Mouse (Mus musculus) frontal cortex, adult 2 months (tissue): ENCODE data around the gene Srcin1. TPM values are rescaled to one million over a fixed set of nuclear protein-coding genes. Genes with fewer than 3 reads are reported as not detected.

Source experiments
- DNase-seq, 2 experiments: peaks; one replicate each; pipeline ENCODE4 v3.0.0; 2022; ENCODE audit warnings: low spot score in 1 of 2; ENCODE audit errors: extremely low spot score in 1 of 2
- polyA plus RNA-seq: library from polyadenylated mRNA; depleted of rRNA; stranded (reverse); fragments of >200 nt; gene quantifications from 2 replicates; pipeline ENCODE4 v1.2.3, GENCODE M21; 2012

Srcin1 gene
- polyA plus RNA-seq, 1 experiment, result 123 TPM

DNA sequence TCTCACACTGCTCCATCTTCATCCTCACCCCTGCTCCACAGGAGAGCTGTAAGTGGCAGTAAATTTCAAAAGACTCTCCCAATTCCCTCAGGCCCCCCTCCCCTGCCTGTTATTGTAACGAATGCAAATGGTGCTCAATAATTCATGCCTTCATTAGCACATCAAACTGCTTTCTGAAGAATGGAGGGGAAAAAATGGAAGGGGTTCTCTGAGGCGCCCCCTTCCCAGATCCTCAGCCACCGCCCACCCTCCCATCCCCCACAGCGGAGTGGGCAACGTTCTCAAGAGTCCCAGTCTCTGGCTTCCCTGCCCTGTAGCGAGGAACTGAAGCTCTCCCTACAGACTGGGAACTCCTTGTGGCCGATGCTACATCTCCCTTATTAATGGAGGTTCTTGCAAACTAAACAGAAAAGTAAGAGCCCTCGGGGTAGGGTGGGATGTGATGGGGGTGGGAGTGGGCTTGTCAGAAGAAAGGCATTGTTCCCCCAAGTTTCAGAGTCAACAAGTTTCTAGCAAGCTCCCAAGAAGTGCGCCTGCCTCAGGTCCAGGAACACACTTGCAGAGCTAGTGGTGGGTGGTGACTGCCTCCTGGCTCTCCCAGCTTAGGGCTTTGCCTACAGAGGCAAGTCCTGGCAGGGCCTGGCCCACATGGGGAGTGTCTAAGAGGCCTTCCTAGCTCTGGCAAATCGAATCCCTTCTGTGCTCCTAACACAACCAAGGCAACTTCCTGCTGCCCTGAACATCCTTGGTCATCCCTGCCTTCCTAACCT lies 3.3 kb upstream of the Srcin1 start:
- DNase-seq, result no peak

DNA sequence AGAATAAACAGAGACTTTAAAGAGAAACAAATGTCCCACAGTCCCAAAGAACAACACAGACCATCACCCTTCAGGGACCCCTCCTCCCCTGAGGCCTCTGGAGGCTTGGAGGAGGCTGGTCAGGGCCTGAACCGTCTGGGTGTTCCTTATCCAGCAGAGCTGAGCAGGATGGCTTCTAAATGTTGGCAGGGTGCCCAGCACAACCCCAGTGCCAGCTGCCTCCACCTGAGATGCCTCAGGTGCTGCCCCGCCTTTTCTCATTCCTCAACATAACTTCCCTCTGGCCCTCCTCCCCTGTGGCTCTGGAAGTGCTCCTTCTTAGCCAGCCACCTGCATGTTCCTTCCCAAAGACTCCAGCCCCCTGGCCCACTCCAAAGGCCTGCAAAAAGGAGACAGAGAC lies 2.3 kb upstream of the Srcin1 start:
- DNase-seq, result no peak

- DNase-seq, result peak in 1 of 2 experiments; percentile 89
Measured at GRCm38 (mm10) chr11:97575638-97576037, 348 bp downstream of the Srcin1 start.

DNA sequence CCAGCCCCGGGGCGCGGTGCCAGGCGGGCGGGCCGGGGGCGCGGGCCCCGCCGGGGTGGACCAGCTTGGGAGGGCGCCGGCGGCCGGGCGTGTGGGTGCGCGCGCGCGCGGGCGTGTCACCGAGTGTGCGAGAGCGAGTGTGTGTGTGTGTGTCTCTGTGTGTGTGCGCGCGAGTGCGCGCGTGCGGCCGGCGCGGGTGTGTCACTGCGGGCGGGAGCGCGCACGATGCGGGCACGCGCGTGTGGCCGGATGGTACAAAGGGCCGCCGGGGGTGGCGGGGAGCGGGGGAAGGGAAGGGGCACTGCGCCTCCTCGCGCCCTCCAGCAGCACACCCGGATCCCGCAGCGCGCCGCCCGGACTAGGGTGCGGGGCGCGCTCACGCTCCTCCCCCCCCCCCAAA lies 911 bp downstream of the Srcin1 start:
- DNase-seq, result peak in 1 of 2 experiments; percentile 82

GRCm38 (mm10) chr11:97574551-97575051 lies 1.4 kb downstream of the Srcin1 start:
- no peak for DNase-seq

- DNase-seq, result peak in 1 of 2 experiments; percentile 85
Measured at GRCm38 (mm10) chr11:97573891-97574550, 2.0 kb downstream of the Srcin1 start.

DNA sequence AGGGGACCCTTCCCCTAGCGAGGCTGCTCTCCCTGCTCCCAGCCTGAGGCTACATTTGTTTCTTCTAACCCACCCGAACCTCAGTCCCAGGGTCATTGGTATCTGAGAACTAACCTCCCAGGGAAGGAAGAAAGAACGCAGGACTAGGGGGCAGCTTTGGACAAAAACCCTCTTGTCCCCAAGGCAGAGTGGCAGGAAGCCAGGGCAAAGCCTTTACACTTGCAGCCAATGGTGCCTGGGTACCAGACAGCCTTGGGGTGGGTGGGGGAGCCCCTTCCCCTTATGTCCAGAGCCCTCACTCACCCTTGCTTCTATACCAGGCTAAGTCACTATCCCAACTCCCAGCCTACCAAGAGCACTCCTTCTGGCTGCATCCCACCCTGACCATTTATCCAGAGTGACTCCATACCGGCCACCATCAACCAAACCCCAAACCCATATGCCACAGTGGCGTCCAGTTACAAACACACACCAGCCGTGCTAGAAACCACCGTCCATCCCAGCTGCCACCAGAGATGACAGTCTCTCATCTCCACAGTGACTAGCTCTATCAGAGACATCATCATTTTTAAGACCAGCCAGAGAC lies 3.0 kb downstream of the Srcin1 start:
- DNase-seq, result no peak

GRCm38 (mm10) chr11:97572089-97572345 lies 4.0 kb downstream of the Srcin1 start:
- no peak for DNase-seq

DNA sequence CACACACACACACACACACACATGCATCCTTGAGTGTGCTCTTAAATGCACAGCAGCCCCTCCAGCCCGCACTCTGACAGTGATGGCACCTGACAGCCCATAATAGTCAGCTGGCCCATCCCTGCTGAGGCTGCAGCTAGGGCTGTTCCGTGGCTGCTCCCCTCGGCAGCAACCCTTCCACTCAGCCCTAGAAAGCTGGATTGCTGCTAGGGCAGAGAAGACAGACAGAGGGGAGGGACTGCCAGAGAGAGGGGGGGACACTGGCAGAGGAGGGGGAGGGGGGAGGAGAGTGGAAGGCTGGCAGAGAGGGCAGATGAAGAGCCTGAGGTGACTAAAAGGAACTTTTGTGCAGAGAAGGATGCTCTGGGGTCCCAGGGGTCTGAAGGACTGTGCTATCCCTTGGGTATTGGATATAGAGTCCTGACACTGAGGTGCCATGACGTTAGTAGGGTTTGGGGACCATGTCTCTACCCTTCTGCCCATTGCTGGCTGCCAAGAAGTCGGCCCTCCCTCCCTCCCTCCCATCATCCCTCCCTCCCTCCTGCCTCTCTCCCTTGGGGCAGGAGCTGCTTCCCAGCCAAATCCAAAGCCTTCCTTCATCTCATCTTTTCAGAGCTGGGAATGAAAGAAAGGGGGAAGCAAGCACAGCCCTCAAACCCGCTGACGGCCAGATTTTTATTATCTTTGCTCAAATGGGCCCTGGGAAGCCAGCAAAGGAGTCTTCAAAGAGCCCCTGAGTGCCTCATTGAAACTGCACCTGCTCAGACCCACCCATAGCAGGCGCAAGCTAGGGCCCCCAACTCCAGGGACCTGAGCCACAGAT lies 4.5 kb downstream of the Srcin1 start:
- DNase-seq, result no peak

DNA sequence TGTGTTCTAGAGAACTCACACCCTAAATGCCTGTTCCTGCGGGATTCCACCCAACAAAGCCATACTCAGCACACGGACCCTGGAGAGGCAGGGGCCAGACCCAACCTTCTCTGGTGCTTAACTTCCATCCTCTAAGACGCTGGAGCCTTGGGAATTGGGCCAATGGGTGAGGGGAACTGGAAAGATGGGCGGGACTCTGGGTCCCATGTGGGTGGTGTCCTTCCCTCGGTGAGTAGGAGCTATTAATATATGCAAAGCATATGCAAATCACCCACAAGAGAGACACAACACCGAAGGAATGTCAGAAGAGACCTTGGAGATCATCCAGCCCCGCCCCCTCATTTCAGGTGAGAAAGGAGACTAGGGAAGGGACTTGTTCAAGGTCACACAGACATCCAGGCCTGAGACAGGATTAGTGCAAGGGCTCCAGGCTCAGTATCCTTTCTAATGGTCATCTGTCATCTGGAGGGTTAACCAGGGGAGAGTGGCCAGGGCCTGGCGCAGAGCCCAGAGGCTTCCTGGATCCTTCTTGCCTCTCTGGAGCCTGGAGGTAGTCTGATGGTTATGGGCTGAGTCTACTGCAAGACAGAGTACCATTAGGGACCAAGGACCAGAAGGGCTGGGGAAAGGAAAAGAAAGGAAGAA lies 5.4 kb downstream of the Srcin1 start:
- no peak for DNase-seq

DNA sequence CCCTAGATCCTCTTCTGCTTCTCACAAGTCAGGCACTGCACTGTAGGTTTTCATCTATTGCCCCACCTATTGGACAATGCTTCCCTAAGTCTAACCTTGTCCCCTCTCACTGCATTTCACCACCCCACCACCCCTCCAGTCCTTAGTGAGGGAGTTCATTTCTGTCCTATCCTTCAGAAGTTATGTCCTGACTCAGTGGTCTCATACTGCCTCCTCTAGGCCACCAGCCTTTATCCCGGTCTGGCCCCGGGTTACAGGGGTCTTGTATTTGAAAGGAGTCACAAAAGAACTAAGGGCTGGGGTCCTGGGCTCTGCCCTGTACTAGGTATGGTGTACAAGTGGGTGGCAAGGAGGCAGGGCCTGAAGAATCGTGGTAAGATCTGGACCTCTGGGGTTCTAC lies 6.2 kb downstream of the Srcin1 start:
- no peak for DNase-seq

GRCm38 (mm10) chr11:97569301-97569724 lies 6.7 kb downstream of the Srcin1 start:
- DNase-seq, result peak in 1 of 2 experiments; percentile 65

- DNase-seq, result peak in 1 of 2 experiments; percentile 81
Measured at GRCm38 (mm10) chr11:97568729-97569128, 7.3 kb downstream of the Srcin1 start.

GRCm38 (mm10) chr11:97567480-97567879 lies 8.5 kb downstream of the Srcin1 start:
- no peak for DNase-seq

- no peak for DNase-seq
Measured at GRCm38 (mm10) chr11:97566551-97566950, 9.4 kb downstream of the Srcin1 start.

GRCm38 (mm10) chr11:97563730-97564129 lies 12.3 kb downstream of the Srcin1 start:
- no peak for DNase-seq

GRCm38 (mm10) chr11:97562536-97562935 lies 13.4 kb downstream of the Srcin1 start:
- no peak for DNase-seq

DNA sequence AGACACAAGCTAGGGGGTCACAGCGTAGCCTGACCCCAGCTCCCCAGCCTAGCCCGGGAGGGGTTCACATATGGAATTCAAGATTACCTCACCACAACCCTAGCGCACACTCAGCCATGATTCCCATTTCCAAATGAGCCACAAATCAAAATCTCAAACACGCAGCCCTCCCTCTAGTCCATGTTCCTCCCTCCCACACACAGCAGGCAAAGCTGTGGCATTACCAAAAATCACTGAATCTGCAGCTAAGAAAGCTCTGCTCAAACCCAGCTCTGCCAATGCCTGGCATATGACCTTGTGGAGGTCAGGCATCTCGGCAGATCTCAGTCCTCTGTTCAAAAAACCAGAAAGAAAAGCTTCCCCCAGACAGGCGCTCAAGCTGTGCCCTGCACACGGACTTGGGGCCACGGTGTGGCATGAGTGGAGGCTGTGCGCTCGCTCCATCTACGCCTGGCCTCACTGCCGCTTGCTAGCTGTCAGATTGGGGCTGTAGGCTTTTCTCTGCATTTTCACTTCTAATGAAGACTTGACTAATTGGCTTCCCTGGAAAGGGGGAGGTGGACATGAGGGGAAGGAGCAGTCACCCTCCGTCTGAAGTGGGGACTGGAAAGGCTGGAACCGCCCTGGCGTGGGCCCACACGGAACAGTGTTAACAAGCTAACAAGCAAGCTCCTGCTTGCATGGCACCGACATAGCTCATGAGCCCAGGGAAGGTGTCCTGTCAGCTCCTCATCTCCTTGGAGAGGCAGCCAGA lies 15.6 kb downstream of the Srcin1 start:
- peak in 1 of 2 experiments; percentile 61 for DNase-seq

DNA sequence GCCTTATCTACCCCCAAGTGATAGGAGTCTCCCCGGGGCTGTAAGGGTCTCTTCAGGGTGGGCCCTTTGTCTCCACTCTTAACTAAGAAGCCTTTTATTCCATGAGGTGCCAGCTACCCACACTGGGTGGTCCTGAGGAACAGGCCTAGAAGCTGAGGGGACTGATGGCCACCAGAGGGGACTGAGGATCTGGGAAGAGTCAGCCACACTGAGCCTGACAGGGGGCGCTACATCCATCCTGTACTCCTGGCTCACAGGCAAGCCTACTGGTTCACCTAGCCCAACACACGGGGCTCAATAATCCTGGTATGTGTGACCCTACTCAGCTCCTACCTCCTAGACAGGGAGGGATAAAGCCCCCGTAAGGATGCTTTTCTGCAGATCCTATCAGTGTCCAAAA lies 16.4 kb downstream of the Srcin1 start:
- no peak for DNase-seq

DNA sequence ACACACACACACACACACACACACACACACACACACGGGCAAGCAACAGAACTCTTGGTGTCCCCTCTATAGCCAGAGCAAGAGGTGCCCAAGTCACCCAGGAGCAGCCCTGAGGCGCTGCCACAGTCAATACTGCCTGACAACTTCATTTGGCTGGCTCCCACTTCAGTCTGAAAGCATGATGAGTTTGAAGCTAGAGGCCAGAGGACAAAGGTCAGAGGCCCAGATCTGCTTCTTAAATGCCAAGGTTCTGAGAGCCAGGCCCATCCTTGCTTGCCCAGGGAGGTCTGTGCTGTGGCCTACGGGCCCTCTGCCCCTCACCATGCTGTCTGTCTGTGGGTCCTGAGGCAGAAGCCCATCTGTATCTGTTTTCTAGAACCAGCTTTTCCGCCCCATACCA lies 18.1 kb downstream of the Srcin1 start:
- no peak for DNase-seq
